Mouse (Mus musculus) adrenal gland, postnatal 36 days (tissue): ENCODE data around the gene Grasp. TPM values are rescaled to one million over a fixed set of nuclear protein-coding genes. Genes with fewer than 3 reads are reported as not detected.
A peak's percentile ranks its signal among the peaks of the same experiment; 100 is the strongest.

Source experiments
- DNase-seq, 2 experiments: peaks; one replicate each; pipeline ENCODE4 v3.0.0; 2021; ENCODE audit warnings: mixed read lengths in 1 of 2
- long read RNA-seq, 2 experiments: library from polyadenylated mRNA; stranded (forward); transcript quantifications; one replicate each; pipeline ENCODE4 v2.0.0; 2021; ENCODE audit warnings: borderline sequencing depth in 2 of 2
- total RNA-seq, 2 experiments: library from RNA; stranded (reverse); gene quantifications; 2 replicates each; pipeline ENCODE4 v1.2.3; 2021

Gene Grasp
- 10 to 100 TPM; 18.7 to 60.1 TPM for total RNA-seq
- long read RNA-seq, experiment 1, transcript Grasp-201 (8 exons, 2,033 nt): major isoform, 47 of 50 reads
- long read RNA-seq, experiment 1, partial matches to known transcripts: 0 of 50 reads
- long read RNA-seq, experiment 1, other reads (novel, unspliced or antisense): 3 of 50 reads
- long read RNA-seq, experiment 2, transcript Grasp-201 (8 exons, 2,033 nt): major isoform, 7 of 8 reads
- long read RNA-seq, experiment 2, partial matches to known transcripts: 0 of 8 reads
- long read RNA-seq, experiment 2, other reads (novel, unspliced or antisense): 1 of 8 reads

- DNase-seq: peak; percentile 95 to 97
These were observed at the start of gene Grasp for GRCm38 (mm10) chr15:101224006-101224906. TSS of gene Grasp (plus strand) at chr15:101224188.

- no peak for DNase-seq
These were observed 49.5 kb upstream of the Grasp start for GRCm38 (mm10) chr15:101174294-101175130.

DNA sequence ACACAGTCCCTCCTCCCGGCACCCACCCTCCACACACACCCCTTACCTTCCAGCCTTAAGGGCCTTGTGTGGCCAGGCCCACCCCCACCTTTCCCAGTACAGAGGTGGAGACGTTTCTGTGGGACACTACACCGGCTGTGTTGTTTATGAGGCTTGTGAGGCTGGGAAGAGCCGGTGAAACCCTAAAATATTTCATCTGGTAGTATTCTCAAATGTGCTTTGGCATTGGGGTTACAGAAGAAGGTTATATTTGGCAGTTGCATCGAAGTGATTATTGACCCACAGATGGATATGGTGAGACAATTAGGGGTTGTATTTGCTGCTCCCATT, 48.9 kb upstream of the Grasp start:
- no peak for DNase-seq

GRCm38 (mm10) chr15:101175613-101176283, 48.2 kb upstream of the Grasp start:
- DNase-seq: no peak

GRCm38 (mm10) chr15:101176284-101176680, 47.7 kb upstream of the Grasp start:
- DNase-seq: no peak

- DNase-seq: no peak
These were observed 46.9 kb upstream of the Grasp start for GRCm38 (mm10) chr15:101176795-101177691.

DNA sequence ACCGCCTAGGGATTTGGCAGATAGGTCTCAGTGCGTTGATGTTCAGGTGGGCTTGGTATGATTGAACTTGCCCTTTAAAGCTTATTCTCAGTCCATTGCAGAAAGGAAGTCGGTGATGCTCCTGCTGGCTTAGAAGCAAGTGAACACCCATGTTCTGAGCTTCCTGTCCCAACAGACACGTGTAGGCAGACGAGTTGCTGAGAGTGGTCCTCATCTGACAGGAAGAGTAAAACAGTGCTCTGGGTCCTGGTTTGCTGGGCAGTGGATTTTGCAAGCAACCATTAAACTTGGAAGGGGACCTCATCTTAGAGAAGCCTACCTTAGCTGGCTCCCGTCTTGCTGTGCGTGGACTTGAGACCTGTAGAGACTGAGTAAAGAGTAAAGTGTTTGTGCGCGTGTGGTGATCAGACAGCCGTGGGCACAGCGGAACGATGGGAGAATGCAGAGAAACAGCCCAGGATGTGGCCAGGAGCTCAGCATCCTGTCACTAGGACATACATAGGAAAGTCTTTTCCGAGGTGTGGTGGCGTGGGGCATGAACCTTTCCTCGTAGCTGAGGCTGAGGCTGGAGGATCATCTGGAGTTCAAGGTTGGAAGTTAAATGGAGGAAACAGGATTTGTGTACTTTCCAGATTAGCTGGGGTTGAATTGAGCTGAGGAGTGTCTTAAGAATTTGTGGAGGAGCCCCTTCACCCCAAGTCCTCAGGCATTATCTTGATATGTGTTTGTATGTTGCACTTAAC, 43.5 kb upstream of the Grasp start:
- no peak for DNase-seq

GRCm38 (mm10) chr15:101181106-101181466, 42.9 kb upstream of the Grasp start:
- no peak for DNase-seq

- no peak for DNase-seq
These were observed 42.5 kb upstream of the Grasp start for GRCm38 (mm10) chr15:101181500-101181899.

DNA sequence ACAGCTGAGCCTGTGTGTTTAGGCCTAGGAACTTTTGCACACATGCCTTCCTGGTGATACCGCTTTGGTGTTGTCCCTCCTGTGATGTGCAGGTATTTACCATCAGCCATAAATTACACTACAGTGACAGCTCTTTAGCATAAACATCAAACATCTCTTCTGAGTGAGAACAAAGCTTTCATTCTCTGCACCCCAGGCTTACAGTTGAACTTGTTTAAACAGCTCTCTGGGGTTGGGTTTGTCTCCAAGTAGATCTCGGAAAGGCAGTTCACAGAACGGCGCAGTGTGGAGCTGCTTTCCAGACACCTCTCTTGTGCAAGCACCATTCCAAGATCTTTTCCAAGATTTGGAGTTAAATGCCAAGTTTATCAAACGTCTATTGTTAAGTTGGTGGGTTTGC, 41.3 kb upstream of the Grasp start:
- no peak for DNase-seq

DNA sequence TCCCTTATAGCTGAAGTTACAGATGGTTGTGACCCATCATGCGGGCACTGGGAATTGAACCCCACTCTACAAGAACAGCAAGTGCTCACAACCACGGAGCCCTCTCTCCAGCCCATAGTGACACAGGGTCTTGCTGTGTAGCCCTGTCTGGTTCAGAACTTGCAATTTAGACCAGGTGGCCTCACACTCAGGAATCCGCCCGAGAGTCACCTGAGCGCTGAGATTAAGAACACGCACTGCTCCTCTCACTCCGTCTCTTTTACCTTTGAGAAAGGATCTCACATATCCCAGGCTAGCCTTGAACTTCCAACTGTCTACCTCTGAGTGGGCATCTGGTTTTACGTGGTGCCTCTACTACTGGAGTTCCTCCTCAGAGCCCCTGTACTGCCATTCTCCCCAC, 39.7 kb upstream of the Grasp start:
- DNase-seq: no peak

- DNase-seq: no peak
These were observed 38.4 kb upstream of the Grasp start for GRCm38 (mm10) chr15:101185549-101185948.

DNA sequence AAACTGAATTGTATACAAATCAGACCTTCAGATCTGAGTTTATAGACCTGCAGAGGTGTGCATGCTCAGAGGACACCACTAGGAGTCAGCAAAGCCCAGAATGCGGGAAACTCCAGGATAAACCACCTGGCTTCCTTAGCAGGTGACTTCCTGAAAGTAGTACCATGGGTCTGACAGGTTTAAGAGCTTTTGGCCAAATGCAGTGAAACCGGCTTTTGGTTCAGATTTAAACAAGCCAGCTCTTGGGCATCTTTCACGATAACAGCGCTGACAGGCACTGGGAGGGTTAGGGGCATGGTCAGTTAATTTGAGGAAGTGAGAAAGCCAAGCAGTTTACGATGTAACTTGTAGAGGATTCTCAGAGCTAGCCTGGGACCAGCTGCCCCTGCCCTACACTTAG, 36.1 kb upstream of the Grasp start:
- DNase-seq: no peak

- DNase-seq: no peak
These were observed 33.8 kb upstream of the Grasp start for GRCm38 (mm10) chr15:101189981-101190761.

- no peak for DNase-seq
These were observed 33.2 kb upstream of the Grasp start for GRCm38 (mm10) chr15:101190762-101191150.

DNA sequence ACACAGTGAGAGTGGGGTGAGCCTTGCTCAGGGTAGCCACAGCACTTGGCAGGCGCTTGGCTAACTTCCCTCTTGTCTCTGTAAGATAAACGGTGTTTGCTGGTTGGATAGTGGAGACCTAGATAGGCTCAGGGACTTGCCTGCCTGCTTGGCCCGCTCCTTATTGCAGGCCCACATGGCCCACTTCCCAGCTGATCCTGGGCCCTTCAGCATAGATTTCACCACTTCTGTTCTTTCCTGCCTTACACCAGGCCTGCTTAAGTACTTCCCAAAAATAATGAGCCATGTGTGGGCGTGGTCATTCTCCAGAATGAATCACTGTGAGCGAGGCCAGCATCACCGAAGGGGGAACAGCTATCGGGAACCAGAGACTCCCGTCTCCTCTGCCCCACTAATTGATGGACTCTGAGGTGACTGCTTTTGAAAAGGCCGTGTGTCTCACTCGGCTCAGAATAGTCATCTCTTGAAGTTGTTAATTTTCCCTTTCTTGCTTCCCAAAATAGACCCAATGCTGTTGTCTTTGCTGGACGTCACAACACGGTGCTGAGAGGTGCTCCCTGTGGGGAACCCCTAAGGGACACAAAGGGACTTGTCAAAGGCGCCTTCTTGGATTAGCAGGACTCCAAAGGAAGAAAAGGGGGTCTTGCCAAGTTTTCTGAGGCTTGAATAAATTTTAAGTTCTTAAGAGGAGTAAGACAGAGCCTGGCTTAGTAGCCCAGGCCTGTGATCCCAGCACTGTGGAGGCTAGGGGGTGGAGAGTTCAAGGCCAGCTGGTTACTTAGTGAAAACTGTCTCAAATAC, 32.3 kb upstream of the Grasp start:
- DNase-seq: peak; percentile 77 to 79

DNA sequence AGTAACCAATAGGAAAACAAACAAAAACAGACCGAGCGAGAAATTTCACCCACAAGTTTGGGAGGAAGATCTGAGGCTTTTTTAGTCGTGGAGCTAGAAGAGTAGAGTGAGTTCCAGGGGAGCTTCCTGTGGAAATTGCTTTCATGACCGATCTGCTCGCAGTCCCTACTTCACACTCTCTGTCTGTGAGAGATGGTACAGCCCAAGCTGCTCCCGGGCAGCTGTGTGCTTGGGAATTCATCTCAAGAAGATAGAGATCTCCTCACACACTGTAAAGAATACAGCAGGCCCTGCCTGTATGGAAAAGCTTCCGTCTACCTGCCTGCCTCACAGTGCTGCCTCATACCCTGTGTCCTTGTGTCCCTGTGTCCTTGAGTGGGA, 31.7 kb upstream of the Grasp start:
- no peak for DNase-seq

DNA sequence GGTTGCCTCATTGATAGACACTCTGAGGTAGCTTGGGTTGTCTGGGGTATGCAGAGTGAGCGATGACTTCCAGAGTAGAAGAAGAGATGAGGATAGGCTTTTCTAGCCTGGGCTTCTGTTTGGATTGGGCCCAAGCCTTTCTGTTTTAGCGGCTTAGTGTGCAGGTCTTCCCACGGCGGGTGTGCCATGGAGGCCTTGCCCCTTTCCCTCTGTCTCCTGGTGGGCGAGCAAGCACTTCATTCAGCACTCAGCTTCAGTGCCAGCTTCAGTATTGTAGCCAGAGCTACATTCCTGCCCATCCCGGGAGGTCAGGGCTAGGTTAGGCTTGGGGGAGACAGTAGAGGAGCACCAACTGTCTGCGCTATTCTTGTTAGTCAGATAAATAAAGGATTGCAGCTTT, 31.3 kb upstream of the Grasp start:
- no peak for DNase-seq

DNA sequence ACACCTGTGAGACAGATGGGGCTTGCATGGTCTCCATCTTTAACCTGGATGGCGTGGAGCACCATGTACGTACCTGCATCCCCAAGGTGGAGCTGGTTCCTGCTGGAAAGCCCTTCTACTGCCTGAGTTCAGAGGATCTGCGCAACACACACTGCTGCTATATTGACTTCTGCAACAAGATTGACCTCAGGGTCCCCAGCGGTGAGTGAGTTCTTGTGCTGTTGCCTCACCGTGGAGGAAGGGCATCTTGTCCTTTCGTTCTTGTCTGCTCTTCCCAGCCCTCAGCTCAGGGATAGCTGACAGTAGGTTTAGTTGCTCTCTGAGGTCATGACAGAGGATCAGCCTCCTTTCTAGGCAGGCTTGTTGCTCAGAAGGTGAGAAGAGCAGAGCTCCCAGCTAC, 30.0 kb upstream of the Grasp start:
- no peak for DNase-seq
